12 mouse cellular contexts compared by ENCODE assay signal in the genomic region with DNA sequence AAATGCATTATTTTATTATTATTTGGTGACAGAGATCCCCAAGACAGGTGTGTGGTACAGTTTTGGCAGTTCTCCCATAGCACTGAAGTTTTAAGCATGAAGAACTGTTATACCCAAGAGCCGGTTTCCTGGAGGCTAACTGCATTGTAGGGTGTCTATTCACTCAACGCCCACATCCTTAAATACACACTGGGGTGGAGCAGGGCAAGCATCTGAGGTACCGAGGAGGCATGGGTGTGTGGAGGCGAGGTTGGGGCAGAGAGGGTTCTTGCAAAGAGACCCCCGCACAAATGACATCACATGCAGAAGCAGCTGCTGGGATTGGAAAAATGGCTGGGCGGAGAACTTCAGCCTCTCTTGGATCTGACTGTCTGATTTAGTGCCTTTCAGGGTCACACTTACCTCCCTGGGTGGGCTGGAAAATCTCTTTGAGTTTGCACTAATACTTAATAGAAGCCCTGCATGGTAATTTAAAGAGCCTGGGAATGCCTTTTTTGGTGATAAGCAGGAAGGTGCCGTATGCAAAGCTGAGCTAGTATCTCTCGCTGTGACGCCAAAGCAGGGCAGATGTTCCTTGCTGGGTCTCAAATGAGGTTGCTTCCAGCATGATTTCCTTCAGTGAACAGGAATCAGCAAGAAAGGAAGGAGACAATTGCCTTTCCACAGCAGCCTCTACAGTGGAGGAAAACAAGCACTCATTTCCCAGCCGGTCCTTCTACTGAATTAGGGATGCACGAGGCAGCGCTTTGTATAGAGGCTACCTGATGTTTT. TPM values are rescaled to one million over a fixed set of nuclear protein-coding genes. Genes with fewer than 3 reads are reported as not detected.
DNase-seq lines count a peak whose midpoint lies in the region; ATAC-seq and TF ChIP-seq lines count a peak whose summit lies in the region.
"Had no signal": no experiment of that assay in that cellular context is flagged by ENCODE, and none has a peak within 500 bp of the region (broad histone marks: within the 10 kb centered on the region; RNA-seq: fewer than 3 reads in every experiment).

No protein-coding gene starts in this region.

- peak overlapping the region; percentile 25; the same call in 1 of the 2 replicates for H3K4me3 ChIP-seq in heart, embryonic 10.5 days
- H3K4me3 ChIP-seq in hindbrain, embryonic 13.5 days: no peak overlapping the region; the same call in 1 of the 2 replicates
- H3K4me3 ChIP-seq in lung, postnatal 0 days (ENCODE audit: low read depth, low read length): no peak overlapping the region

- intact Hi-C loops in heart, postnatal 14 days (cut with DNase I): no loop called here

- H3K9me3 ChIP-seq in heart, embryonic 10.5 days: no peaks in the 10 kb centered on the region
- no peaks in the 10 kb centered on the region for H3K9me3 ChIP-seq in hindbrain, embryonic 13.5 days
- H3K9me3 ChIP-seq in lung, postnatal 0 days (ENCODE audit: low read length): no peaks in the 10 kb centered on the region

- no peak for TF ChIP-seq CTCF in lung, postnatal 0 days (IDR thresholded peaks at IDR 0.05)

- H3K4me2 ChIP-seq in hindbrain, embryonic 13.5 days: peak overlapping the region; percentile 42
- no peak overlapping the region for H3K4me2 ChIP-seq in lung, postnatal 0 days (replicated peaks; ENCODE audit: low read depth, low read length)

- H3K4me1 ChIP-seq in heart, embryonic 10.5 days: peaks cover 20% of the 10 kb centered on the region; the same call in 1 of the 2 replicates
- peaks cover 15% of the 10 kb centered on the region for H3K4me1 ChIP-seq in hindbrain, embryonic 13.5 days (replicated peaks)
- H3K4me1 ChIP-seq in lung, postnatal 0 days (ENCODE audit: insufficient read depth, low read depth, low read length): 0 out of 2 replicates have a peak, but pooled peaks cover 6% of the 10 kb centered on the region

- H3K27me3 ChIP-seq in heart, embryonic 10.5 days (ENCODE audit: insufficient read depth, poor library complexity, severe bottlenecking): no peaks in the 10 kb centered on the region
- no peaks in the 10 kb centered on the region for H3K27me3 ChIP-seq in hindbrain, embryonic 13.5 days
- H3K27me3 ChIP-seq in lung, postnatal 0 days (replicated peaks; ENCODE audit: insufficient read depth, low read length): no peaks in the 10 kb centered on the region

- no peak for DNase-seq in heart, embryonic 10.5 days (ENCODE audit: low spot score)
- DNase-seq in heart, postnatal 14 days: no peak
- peak; percentile 58 for DNase-seq in CD4-positive, CD25-positive, alpha-beta regulatory T cell, adult 2 months (ENCODE audit: low read depth, low spot score)
- peak; percentile 61 for DNase-seq in naive thymus-derived CD4-positive, alpha-beta T cell, adult 2 months (ENCODE audit: low read depth)
- DNase-seq in lung, postnatal 0 days (ENCODE audit: low spot score): no peak
- no peak for DNase-seq in adipocyte (ENCODE audit: low spot score)
- DNase-seq: cerebellum, adult 2 months; kidney, postnatal 25 days; lung, postnatal 4 days; spleen, adult 18-20 months had no signal

- no peaks in the 10 kb centered on the region for H3K36me3 ChIP-seq in heart, embryonic 10.5 days
- H3K36me3 ChIP-seq in hindbrain, embryonic 13.5 days: no peaks in the 10 kb centered on the region
- no peaks in the 10 kb centered on the region for H3K36me3 ChIP-seq in lung, postnatal 0 days (ENCODE audit: insufficient read depth, low read length)

- TF ChIP-seq EP300 in lung, postnatal 0 days (IDR thresholded peaks at IDR 0.05): no peak

- H3K9ac ChIP-seq in hindbrain, embryonic 13.5 days: 0 out of 2 replicates have a peak overlapping the region, but pooled peaks have one; percentile 49
- H3K9ac ChIP-seq in lung, postnatal 0 days (replicated peaks; ENCODE audit: low read depth): no peak overlapping the region

- ATAC-seq in hindbrain, embryonic 13.5 days (ENCODE audit: low FRiP score): peak; percentile 62
- no peak for ATAC-seq in megakaryocyte, adult 5-6 weeks (ENCODE audit: poor library complexity, severe bottlenecking)
- ATAC-seq in lung, postnatal 0 days: no peak

- H3K27ac ChIP-seq in heart, embryonic 10.5 days: 0 out of 2 replicates have a peak overlapping the region, but pooled peaks have one; percentile 17
- H3K27ac ChIP-seq in hindbrain, embryonic 13.5 days: peak overlapping the region; percentile 81
- H3K27ac ChIP-seq in lung, postnatal 0 days (ENCODE audit: low read length): no peak overlapping the region

- 23% methylated on average over 12 of the region's 12 CpGs for WGBS in heart, embryonic 10.5 days
- 20% methylated on average over 12 of the region's 12 CpGs for WGBS in hindbrain, embryonic 13.5 days
- 22% methylated on average over 12 of the region's 12 CpGs for WGBS in lung, postnatal 0 days

RNA-seq across cellular contexts. Expression of a gene that starts 53.9 kb away (rescaled TPM):
- 21.9 and 28.7 TPM in 2 replicates for polyA plus RNA-seq in heart, embryonic 10.5 days (2016; fragmentation: Nextera tagmentation; extraction: Ambion mirVana)
- 1 to 10 TPM; 4.5 to 5.2 TPM for total RNA-seq in heart, postnatal 14 days (2021)
- 36.6 and 37.1 TPM in 2 replicates for polyA plus RNA-seq in hindbrain, embryonic 13.5 days (2015; fragmentation: Nextera tagmentation; extraction: Ambion mirVana)
- total RNA-seq in megakaryocyte, adult 5-6 weeks (2015): 14.9 and 16.4 TPM in 2 replicates
- total RNA-seq in megakaryocyte, adult 5-6 weeks (2017): 21.1 and 49.6 TPM in 2 replicates
- 13.6 and 16.4 TPM in 2 replicates for polyA plus RNA-seq in lung, postnatal 0 days (2015; fragmentation: Nextera tagmentation; extraction: Ambion mirVana)

Comparison
In these comparisons a context has a peak if more than half of its experiments do, and no peak if none do; other contexts are left out.
1. DNase-seq: peak in CD4-positive, CD25-positive, alpha-beta regulatory T cell, adult 2 months (single experiment) and naive thymus-derived CD4-positive, alpha-beta T cell, adult 2 months (single experiment); none in heart, embryonic 10.5 days (single experiment), heart, postnatal 14 days (0 of 2), lung, postnatal 0 days (single experiment) and adipocyte (single experiment).